20 mouse cellular contexts compared by ENCODE assay signal in the genomic region with DNA sequence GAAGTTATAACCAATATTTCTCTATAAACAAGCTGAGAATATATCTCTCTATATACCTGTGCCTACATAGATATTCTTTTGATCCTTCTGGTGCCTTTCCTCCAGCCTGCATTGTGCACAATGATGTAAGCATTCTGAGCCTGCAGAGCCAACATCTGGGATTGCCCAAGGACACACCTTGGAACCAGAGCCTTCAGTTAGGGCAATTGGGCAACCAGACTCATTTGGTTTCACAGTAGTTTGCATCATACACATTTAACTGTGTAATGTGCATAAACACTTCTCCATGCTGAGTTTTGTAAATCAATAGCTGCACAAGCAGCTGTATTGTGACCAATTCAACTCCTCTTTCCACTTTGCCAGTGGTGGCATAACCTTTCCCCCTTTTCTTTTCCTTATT. TPM values are rescaled to one million over a fixed set of nuclear protein-coding genes. Genes with fewer than 3 reads are reported as not detected.
DNase-seq lines count a peak whose midpoint lies in the region; TF ChIP-seq lines count a peak whose summit lies in the region.
"Had no signal": no experiment of that assay in that cellular context is flagged by ENCODE, and none has a peak within 500 bp of the region (broad histone marks: within the 10 kb centered on the region; RNA-seq: fewer than 3 reads in every experiment).

No protein-coding gene starts in this region.

- H3K4me3 ChIP-seq in lung, adult 2 months (replicated peaks; ENCODE audit: extremely low read depth, low read depth, low read length), result no peak overlapping the region
- H3K4me3 ChIP-seq: embryonic facial prominence, embryonic 12.5 days; forebrain, embryonic 12.5 days; heart, embryonic 13.5 days; hindbrain, embryonic 15.5 days had no signal

- DNase-seq in adrenal gland, adult 8-10 months, result peak; percentile 49
- DNase-seq in adrenal gland, adult 18-20 months (ENCODE audit: low spot score in 2 of 2), result no peak
- peak; percentile 18 for DNase-seq in lung, postnatal 36 days
- DNase-seq in lung, adult 2 months, result no peak
- DNase-seq in gonadal fat pad, adult 2 months (ENCODE audit: low read depth), result peak; percentile 1
- DNase-seq in thymus, postnatal 0 days (ENCODE audit: low spot score), result no peak
- DNase-seq in cerebellum, adult 18-20 months, result no peak
- DNase-seq: cerebellum, adult 8-10 months; cerebellum, postnatal 14 days; forebrain, postnatal 0 days; gastrocnemius, postnatal 36 days; heart, postnatal 36 days; kidney, adult 2 months had no signal

- no peak for TF ChIP-seq POLR2A in lung, adult 2 months (IDR thresholded peaks at IDR 0.05; ENCODE audit: borderline replicate concordance, extremely low read depth, low read depth, low read length)

- no peaks in the 10 kb centered on the region for H3K4me1 ChIP-seq in lung, adult 2 months (ENCODE audit: control insufficient read depth, insufficient read depth, low read length)
- H3K4me1 ChIP-seq: embryonic facial prominence, embryonic 12.5 days; forebrain, embryonic 12.5 days; heart, embryonic 13.5 days; hindbrain, embryonic 15.5 days had no signal

- no peak for TF ChIP-seq CTCF in lung, adult 2 months (IDR thresholded peaks at IDR 0.05; ENCODE audit: insufficient read depth, low read length)

RNA-seq across cellular contexts. Expression of gene 4933402D24Rik, which starts 25.3 kb away (rescaled TPM):
- not detected for total RNA-seq in adrenal gland, adult 8-10 months (2022)
- not detected for total RNA-seq in adrenal gland, adult 18-20 months (2021)
- not detected in 2 replicates for polyA plus RNA-seq in lung, adult 2 months (2012; rRNA removed)
- polyA plus RNA-seq in gonadal fat pad, adult 2 months (2012; rRNA removed), result not detected in 2 replicates
- not detected in 2 replicates for polyA plus RNA-seq in thymus, postnatal 0 days (2015; fragmentation: Nextera tagmentation; extraction: Ambion mirVana)
- total RNA-seq: CH12.LX; gastrocnemius, adult 8-10 months; gastrocnemius, postnatal 36 days; heart, adult 8-10 months; heart, postnatal 36 days had no signal
- polyA plus RNA-seq: kidney, adult 2 months had no signal

Comparison
In these comparisons a context has a peak if more than half of its experiments do, and no peak if none do; other contexts are left out.
1. DNase-seq: peak in adrenal gland, adult 8-10 months (single experiment), lung, postnatal 36 days (single experiment) and gonadal fat pad, adult 2 months (single experiment); none in adrenal gland, adult 18-20 months (0 of 2), lung, adult 2 months (single experiment), thymus, postnatal 0 days (single experiment) and cerebellum, adult 18-20 months (0 of 2).